Mouse (Mus musculus): ENCODE measurements around the gene Cxcl10. TPM values are rescaled to one million over a fixed set of nuclear protein-coding genes. Genes with fewer than 3 reads are reported as not detected.

Gene Cxcl10
- polyA plus RNA-seq, 1 experiment from 2014 or later = 2.0 TPM

GRCm38 (mm10) chr5:92313776-92314175 lies 34.9 kb downstream of the Cxcl10 start:
- Histone ChIP-seq H3K4me2 (ENCODE audit: low read depth, low read length) (no peak overlapping the region), H3K4me3 (ENCODE audit: low read length) (no peak overlapping the region), H3K27me3 (replicated peaks; ENCODE audit: control insufficient read depth, insufficient read depth, low read length) (no peaks in the 10 kb centered on the region), H3K9ac (ENCODE audit: low read depth, low read length) (no peak overlapping the region), H3K9me3 (ENCODE audit: control insufficient read depth, low read length) (no peaks in the 10 kb centered on the region), H3K4me1 (ENCODE audit: control insufficient read depth, insufficient read depth, low read length) (peaks cover 5% of the 10 kb centered on the region), H3K36me3 (ENCODE audit: control insufficient read depth, insufficient read depth, low read length) (no peaks in the 10 kb centered on the region), H3K27ac (ENCODE audit: low read length) (no peak overlapping the region)
- ATAC-seq = no peak
- 50% methylated on average over 7 of the region's 7 CpGs for WGBS

- ATAC-seq = no peak
- Histone ChIP-seq H3K9me3 (ENCODE audit: control insufficient read depth, low read length) (no peaks in the 10 kb centered on the region), H3K4me1 (ENCODE audit: control insufficient read depth, insufficient read depth, low read length) (peaks cover 15% of the 10 kb centered on the region), H3K4me3 (ENCODE audit: low read length) (no peak overlapping the region), H3K4me2 (ENCODE audit: low read depth, low read length) (no peak overlapping the region), H3K36me3 (ENCODE audit: control insufficient read depth, insufficient read depth, low read length) (no peaks in the 10 kb centered on the region), H3K9ac (ENCODE audit: low read depth, low read length) (no peak overlapping the region), H3K27me3 (replicated peaks; ENCODE audit: control insufficient read depth, insufficient read depth, low read length) (no peaks in the 10 kb centered on the region), H3K27ac (ENCODE audit: low read length) (no peak overlapping the region)
- WGBS = 12% methylated on average over 13 of the region's 13 CpGs
These were observed 36.5 kb downstream of the Cxcl10 start for GRCm38 (mm10) chr5:92312046-92312715.

DNA sequence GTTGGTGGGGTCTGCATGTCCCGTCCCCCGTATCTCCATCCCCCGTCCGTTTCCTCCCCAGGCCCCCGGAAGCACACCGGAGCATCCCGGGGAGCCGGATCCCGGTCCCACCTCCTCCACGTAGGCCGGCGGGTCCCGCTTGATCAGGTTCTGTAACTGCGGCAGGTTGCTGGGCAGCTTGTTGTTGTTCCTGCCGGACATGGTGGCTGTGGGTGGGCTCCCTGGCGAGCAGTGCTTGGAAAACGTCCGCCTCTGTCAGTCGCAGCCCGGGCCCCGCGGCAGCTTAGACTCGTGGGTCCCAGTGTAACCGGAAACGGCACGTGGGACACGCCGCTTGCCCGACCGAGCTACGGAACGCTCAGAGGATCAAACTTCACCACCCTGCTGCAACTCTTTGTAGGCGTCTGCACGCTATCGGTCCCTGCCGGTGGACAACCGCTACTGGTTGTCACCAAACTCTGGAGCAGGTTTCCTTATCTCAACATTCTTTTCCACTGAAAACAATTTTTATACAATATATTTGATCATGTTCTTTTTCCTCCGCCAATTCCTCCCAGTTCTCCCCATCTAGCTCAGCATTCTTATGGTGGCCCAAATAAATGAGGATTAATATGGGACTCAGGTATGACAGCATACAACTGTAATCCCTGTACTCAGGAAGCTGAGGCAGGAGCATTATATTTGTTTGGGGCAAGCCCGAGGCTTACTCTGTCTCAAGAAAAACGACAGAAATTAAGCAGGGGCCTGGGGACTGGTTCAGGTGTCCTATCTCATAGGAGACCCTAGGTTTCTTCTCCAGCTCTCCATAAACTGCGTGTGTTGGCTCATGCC lies 38.8 kb downstream of the Cxcl10 start, which contains the start of gene Sdad1:
Gene Sdad1, minus strand, starts transcription at position 799 of the 831 bp plus-strand sequence.
- 2% methylated on average over 41 of the region's 41 CpGs for WGBS
- Histone ChIP-seq H3K4me2 (ENCODE audit: low read depth, low read length) (peak within 1 kb of the TSS; percentile 73), H3K27ac (ENCODE audit: low read length) (peak within 1 kb of the TSS; percentile 75), H3K4me3 (ENCODE audit: low read length) (peak within 1 kb of the TSS; percentile 90), H3K27me3 (replicated peaks; ENCODE audit: control insufficient read depth, insufficient read depth, low read length) (no peaks in the 10 kb centered on the region), H3K9me3 (ENCODE audit: control insufficient read depth, low read length) (no peaks in the 10 kb centered on the region), H3K9ac (ENCODE audit: low read depth, low read length) (peak within 1 kb of the TSS; percentile 86), H3K36me3 (ENCODE audit: control insufficient read depth, insufficient read depth, low read length) (0 out of 2 replicates have a peak, but pooled peaks cover 7% of the 10 kb centered on the region), H3K4me1 (ENCODE audit: control insufficient read depth, insufficient read depth, low read length) (peaks cover 15% of the 10 kb centered on the region)
- ATAC-seq = peak; percentile 93

GRCm38 (mm10) chr5:92304291-92304690 lies 44.4 kb downstream of the Cxcl10 start:
- H3K4me2 ChIP-seq (ENCODE audit: low read depth, low read length) = no peak overlapping the region
- H3K4me1 ChIP-seq (ENCODE audit: control insufficient read depth, insufficient read depth, low read length) = peaks cover 11% of the 10 kb centered on the region
- WGBS = 81% methylated on average over 3 of the region's 3 CpGs
- H3K27ac ChIP-seq (ENCODE audit: low read length) = no peak overlapping the region
- H3K4me3 ChIP-seq (ENCODE audit: low read length) = no peak overlapping the region
- no peak overlapping the region for H3K9ac ChIP-seq (ENCODE audit: low read depth, low read length)
- H3K36me3 ChIP-seq (ENCODE audit: control insufficient read depth, insufficient read depth, low read length) = peaks cover 34% of the 10 kb centered on the region
- ATAC-seq = no peak
- no peaks in the 10 kb centered on the region for H3K9me3 ChIP-seq (ENCODE audit: control insufficient read depth, low read length)
- no peaks in the 10 kb centered on the region for H3K27me3 ChIP-seq (replicated peaks; ENCODE audit: control insufficient read depth, insufficient read depth, low read length)

- WGBS = 86% methylated on average over 13 of the region's 13 CpGs
- Histone ChIP-seq H3K9ac (ENCODE audit: low read depth, low read length) (no peak overlapping the region), H3K27ac (ENCODE audit: low read length) (no peak overlapping the region), H3K36me3 (ENCODE audit: control insufficient read depth, insufficient read depth, low read length) (peaks cover 37% of the 10 kb centered on the region), H3K27me3 (replicated peaks; ENCODE audit: control insufficient read depth, insufficient read depth, low read length) (no peaks in the 10 kb centered on the region), H3K9me3 (ENCODE audit: control insufficient read depth, low read length) (no peaks in the 10 kb centered on the region), H3K4me1 (ENCODE audit: control insufficient read depth, insufficient read depth, low read length) (no peaks in the 10 kb centered on the region), H3K4me2 (ENCODE audit: low read depth, low read length) (no peak overlapping the region), H3K4me3 (ENCODE audit: low read length) (no peak overlapping the region)
- ATAC-seq = no peak
These were observed 46.4 kb downstream of the Cxcl10 start for GRCm38 (mm10) chr5:92302149-92302840.

Other genes with a start within 250 kb of the Cxcl10 start
- 43.5 and 46.7 TPM in 2 replicates for gene Uso1, start 211.0 kb downstream of the Cxcl10 start, polyA plus RNA-seq (2015; fragmentation: Nextera tagmentation; extraction: Ambion mirVana)
- gene U90926, start 133.5 kb downstream of the Cxcl10 start, polyA plus RNA-seq (2015; fragmentation: Nextera tagmentation; extraction: Ambion mirVana) = not detected in 2 replicates
- 0.57 and 0.88 TPM in 2 replicates for gene Ppef2, start 92.6 kb downstream of the Cxcl10 start, polyA plus RNA-seq (2015; fragmentation: Nextera tagmentation; extraction: Ambion mirVana)
- 30.8 and 32.2 TPM in 2 replicates for gene Naaa, start 70.7 kb downstream of the Cxcl10 start, polyA plus RNA-seq (2015; fragmentation: Nextera tagmentation; extraction: Ambion mirVana)
- gene Sdad1, start 38.4 kb downstream of the Cxcl10 start, polyA plus RNA-seq (2015; fragmentation: Nextera tagmentation; extraction: Ambion mirVana) = 32.8 and 35.8 TPM in 2 replicates
- gene Cxcl9, start 20.8 kb downstream of the Cxcl10 start, polyA plus RNA-seq (2015; fragmentation: Nextera tagmentation; extraction: Ambion mirVana) = 0.16 TPM in 1 of 2 replicates, not detected in the other
- gene Art3, start 17.1 kb downstream of the Cxcl10 start, polyA plus RNA-seq (2015; fragmentation: Nextera tagmentation; extraction: Ambion mirVana) = 4.4 and 5.6 TPM in 2 replicates
- gene Nup54, start 86.3 kb upstream of the Cxcl10 start, polyA plus RNA-seq (2015; fragmentation: Nextera tagmentation; extraction: Ambion mirVana) = 39.1 and 53.0 TPM in 2 replicates
- gene Scarb2, start 157.9 kb upstream of the Cxcl10 start, polyA plus RNA-seq (2015; fragmentation: Nextera tagmentation; extraction: Ambion mirVana) = 12.9 and 13.5 TPM in 2 replicates
- gene Fam47e, start 206.2 kb upstream of the Cxcl10 start, polyA plus RNA-seq (2015; fragmentation: Nextera tagmentation; extraction: Ambion mirVana) = 0.18 and 0.29 TPM in 2 replicates